Mouse (Mus musculus): ENCODE data around the gene Larp4. TPM values are rescaled to one million over a fixed set of nuclear protein-coding genes. Genes with fewer than 3 reads are reported as not detected.

The Larp4 gene
- total and polyA plus RNA-seq, 3 experiments: 168 to 216 (median 193) TPM

- TF ChIP-seq USF2 (IDR thresholded peaks at IDR 0.05; ENCODE audit: borderline replicate concordance in 1 of 2, insufficient read depth in 1 of 2, low read depth in 1 of 2, low read length in 2 of 2) (no peak), RCOR1 (IDR thresholded peaks at IDR 0.05; ENCODE audit: low read depth, low read length) (no peak)
- Histone ChIP-seq H3K4me3 (ENCODE audit: control insufficient read depth in 1 of 2, insufficient read depth in 1 of 2, low read depth in 2 of 2, low read length in 2 of 2) (no peak overlapping the region), H3K9me3 (replicated peaks; ENCODE audit: insufficient read depth, low read length) (no peaks in the 10 kb centered on the region), H3K36me3 (ENCODE audit: control insufficient read depth in 1 of 2, insufficient read depth in 2 of 2, low read length in 2 of 2) (peaks cover 0 to 61% of the 10 kb centered on the region in 2 experiments; a peak in 3 of 4 replicates), H3K27me3 (ENCODE audit: control insufficient read depth in 1 of 2, insufficient read depth in 2 of 2, low read length in 2 of 2) (no peaks in the 10 kb centered on the region), H3K4me1 (ENCODE audit: control insufficient read depth in 1 of 2, insufficient read depth in 2 of 2, low read length in 2 of 2) (no peaks in the 10 kb centered on the region), H3K79me2 (ENCODE audit: control insufficient read depth, insufficient read depth, low read length, poor library complexity) (no peaks in the 10 kb centered on the region), H3K27ac (ENCODE audit: control insufficient read depth, low read depth, low read length) (no peak overlapping the region), H3K9ac (ENCODE audit: control insufficient read depth, low read depth, low read length, poor library complexity, severe bottlenecking) (no peak overlapping the region)
- DNase-seq (ENCODE audit: low read depth, low spot score): no peak
Measured at GRCm38 (mm10) chr15:99999390-99999789, 29.5 kb downstream of the Larp4 start.

- TF ChIP-seq ZC3H11A (IDR thresholded peaks at IDR 0.05; ENCODE audit: low read depth, low read length) (no peak), RCOR1 (IDR thresholded peaks at IDR 0.05; ENCODE audit: low read depth, low read length) (no peak), MXI1 (IDR thresholded peaks at IDR 0.05; ENCODE audit: low read depth, low read length) (no peak), ELF1 (IDR thresholded peaks at IDR 0.05; ENCODE audit: low read depth, low read length) (no peak), TAL1 (IDR thresholded peaks at IDR 0.05; ENCODE audit: low read length) (no peak)
- H3K4me3 ChIP-seq (ENCODE audit: control insufficient read depth in 1 of 2, insufficient read depth in 1 of 2, low read depth in 2 of 2, low read length in 2 of 2): no peak overlapping the region
- no peak for DNase-seq (ENCODE audit: low read depth, low spot score)
- no peak overlapping the region for H3K27ac ChIP-seq (ENCODE audit: control insufficient read depth, low read depth, low read length)
- H3K79me2 ChIP-seq (ENCODE audit: control insufficient read depth, insufficient read depth, low read length, poor library complexity): no peaks in the 10 kb centered on the region
- no peaks in the 10 kb centered on the region for H3K4me1 ChIP-seq (ENCODE audit: control insufficient read depth in 1 of 2, insufficient read depth in 2 of 2, low read length in 2 of 2)
- H3K36me3 ChIP-seq (ENCODE audit: control insufficient read depth in 1 of 2, insufficient read depth in 2 of 2, low read length in 2 of 2): peaks cover 0 to 58% of the 10 kb centered on the region in 2 experiments; a peak in 2 of 4 replicates
- no peaks in the 10 kb centered on the region for H3K27me3 ChIP-seq (ENCODE audit: control insufficient read depth in 1 of 2, insufficient read depth in 2 of 2, low read length in 2 of 2)
- H3K9ac ChIP-seq (ENCODE audit: control insufficient read depth, low read depth, low read length, poor library complexity, severe bottlenecking): no peak overlapping the region
- H3K9me3 ChIP-seq (replicated peaks; ENCODE audit: insufficient read depth, low read length): no peaks in the 10 kb centered on the region
Measured at GRCm38 (mm10) chr15:100004677-100005273, 34.9 kb downstream of the Larp4 start.

- DNase-seq (ENCODE audit: low read depth, low spot score): no peak
- Histone ChIP-seq H3K27ac (ENCODE audit: control insufficient read depth, low read depth, low read length) (no peak overlapping the region), H3K36me3 (ENCODE audit: control insufficient read depth in 1 of 2, insufficient read depth in 2 of 2, low read length in 2 of 2) (peaks cover 0 to 62% of the 10 kb centered on the region in 2 experiments; a peak in 3 of 4 replicates), H3K4me1 (ENCODE audit: control insufficient read depth in 1 of 2, insufficient read depth in 2 of 2, low read length in 2 of 2) (no peaks in the 10 kb centered on the region), H3K9me3 (replicated peaks; ENCODE audit: insufficient read depth, low read length) (no peaks in the 10 kb centered on the region), H3K4me3 (ENCODE audit: control insufficient read depth in 1 of 2, insufficient read depth in 1 of 2, low read depth in 2 of 2, low read length in 2 of 2) (no peak overlapping the region), H3K79me2 (ENCODE audit: control insufficient read depth, insufficient read depth, low read length, poor library complexity) (no peaks in the 10 kb centered on the region), H3K27me3 (ENCODE audit: control insufficient read depth in 1 of 2, insufficient read depth in 2 of 2, low read length in 2 of 2) (no peaks in the 10 kb centered on the region), H3K9ac (ENCODE audit: control insufficient read depth, low read depth, low read length, poor library complexity, severe bottlenecking) (no peak overlapping the region)
- TF ChIP-seq MAX (IDR thresholded peaks at IDR 0.05; ENCODE audit: low read length) (no peak), CHD2 (IDR thresholded peaks at IDR 0.05; ENCODE audit: low read length) (no peak), UBTF (IDR thresholded peaks at IDR 0.05; ENCODE audit: borderline replicate concordance, insufficient read depth, low read depth, low read length) (no peak), EP300 (IDR thresholded peaks at IDR 0.05; ENCODE audit: low read depth in 1 of 2, low read length in 2 of 2) (no peak), GATA1 (IDR thresholded peaks at IDR 0.05; ENCODE audit: low read depth, low read length) (no peak), MYC (IDR thresholded peaks at IDR 0.05; ENCODE audit: low read depth, low read length) (no peak), TCF12 (IDR thresholded peaks at IDR 0.05; ENCODE audit: low read depth, low read length) (no peak), POLR2AphosphoS2 (IDR thresholded peaks at IDR 0.05; ENCODE audit: low read length) (no peak), ELF1 (IDR thresholded peaks at IDR 0.05; ENCODE audit: low read depth, low read length) (no peak)
Measured at GRCm38 (mm10) chr15:100006180-100006579, 36.3 kb downstream of the Larp4 start.

All from MEL (cell line).